Mouse (Mus musculus): ENCODE data around the gene Tmem186.

DNA sequence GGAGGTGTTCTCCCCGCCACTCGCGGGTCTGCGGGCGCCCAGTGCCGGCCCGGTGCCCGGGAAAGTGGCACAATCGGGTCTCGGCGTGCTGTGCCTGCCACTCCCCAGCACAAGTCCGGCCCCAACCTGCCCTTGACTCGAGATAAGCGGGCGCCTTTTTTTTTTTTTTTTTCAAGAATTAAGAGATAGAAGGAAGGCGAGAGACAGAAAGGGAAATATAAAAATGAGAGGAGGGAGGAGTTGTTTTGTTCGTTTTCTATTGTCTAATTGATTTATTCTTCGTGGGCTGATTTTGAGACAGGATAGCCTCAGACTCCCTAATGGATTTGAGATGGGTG lies 34.8 kb upstream of the Tmem186 start:
- TF ChIP-seq CTCF (IDR thresholded peaks at IDR 0.05; ENCODE audit: insufficient read depth, low read depth, low read length), result no peak
- no peak for TF ChIP-seq POLR2A (IDR thresholded peaks at IDR 0.05; ENCODE audit: insufficient read depth, low read depth, low read length)
